Mouse (Mus musculus) liver, postnatal 0 days (tissue): Measurements from ENCODE around the gene Smurf1.

ENCODE experiments used
- CTCF ChIP-seq: sonication (generic); IDR thresholded peaks from 2 replicates; pipeline ENCODE4 v1.5.1; 2016; ENCODE audit warnings: antibody characterized with exemption, low read depth
- EP300 ChIP-seq: IDR thresholded peaks from 2 replicates; pipeline ENCODE4 v1.6.1; 2016; ENCODE audit warnings: antibody characterized with exemption, low read depth, mild to moderate bottlenecking

DNA sequence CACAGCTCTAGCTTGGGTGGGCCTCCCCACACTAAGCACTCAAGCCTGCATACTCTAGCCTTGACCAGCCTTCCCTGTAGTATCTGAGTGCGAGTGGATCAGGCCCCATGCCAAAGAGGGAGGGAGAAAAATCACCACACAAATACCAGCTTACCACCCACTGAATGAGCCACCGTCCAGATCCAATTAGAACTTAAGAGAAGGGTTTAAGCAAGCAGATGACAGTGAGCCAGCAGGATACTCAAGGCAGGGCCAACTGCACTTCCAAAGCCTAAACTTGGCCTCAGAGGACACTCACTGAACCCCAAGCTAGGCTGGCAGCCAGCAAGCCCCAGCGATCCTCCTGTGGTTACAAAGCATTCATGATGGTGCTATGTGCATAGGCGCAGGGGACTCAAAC, 19.6 kb downstream of the Smurf1 start:
- TF ChIP-seq EP300 (no peak), CTCF (no peak)
